1 mouse cellular context compared by ENCODE assay signal in the genomic region with DNA sequence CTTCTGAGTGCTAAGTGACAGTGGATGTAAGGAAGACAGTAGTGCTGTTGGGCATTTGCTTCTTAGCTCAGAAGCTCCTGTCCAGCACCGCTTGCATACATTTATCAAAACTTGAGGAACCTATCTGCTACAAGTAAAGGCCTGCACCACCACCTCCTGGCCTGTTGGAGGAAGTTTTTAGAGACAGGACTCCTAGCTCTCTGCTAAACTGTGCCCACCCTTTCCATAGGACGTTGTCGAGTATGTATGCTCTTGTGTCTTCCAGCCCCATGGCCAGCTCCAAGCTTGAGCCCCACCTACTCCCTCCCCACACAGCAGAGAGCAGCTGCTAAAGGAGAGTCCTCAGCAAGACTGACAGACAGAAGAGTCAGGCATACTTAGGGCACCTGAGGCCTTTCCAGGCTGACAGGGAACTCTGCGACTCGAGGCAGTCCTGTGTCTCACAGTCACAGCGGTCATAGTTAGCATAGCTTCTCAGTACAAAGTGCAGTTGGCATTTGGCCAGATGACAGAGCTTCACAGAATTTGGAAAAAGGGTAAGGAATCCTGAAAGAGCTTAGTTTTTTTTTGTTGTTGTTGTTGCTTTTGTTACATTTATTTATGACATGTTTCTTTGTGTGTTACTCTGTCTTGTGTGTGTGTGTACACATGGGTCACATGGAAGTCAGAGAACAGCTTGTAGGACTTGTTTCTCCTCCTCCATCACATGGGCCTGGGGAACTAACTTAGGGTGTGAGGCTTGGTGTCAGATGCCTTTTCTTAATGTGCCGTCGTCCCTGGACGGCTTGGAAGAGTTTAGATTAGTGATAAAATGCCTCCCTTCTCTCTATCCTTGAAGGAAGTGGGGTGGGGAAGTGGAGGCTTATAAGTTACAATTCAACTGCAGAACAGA.
TF ChIP-seq lines count a peak whose summit lies in the region.

No protein-coding gene starts in this region.

TF ChIP-seq in MEL, 35 proteins besides CTCF, POLR2A, EP300 and RAD21:
- TF ChIP-seq MXI1 (IDR thresholded peaks at IDR 0.05; ENCODE audit: low read depth, low read length): no peak
- TF ChIP-seq SMC3 (IDR thresholded peaks at IDR 0.05; ENCODE audit: low read depth, low read length): peak; percentile 28; the same call in 1 of the 2 replicates
TF ChIP-seq in MEL: peak in this region for 1.
